In genomic region chr10:68104481-68104880, GRCm38 (mm10) we compare ENCODE assay signal across 8 mouse cellular contexts.
A peak's percentile ranks its signal among the peaks of the same experiment; 100 is the strongest.
DNase-seq lines count a peak whose midpoint lies in the region; ATAC-seq lines count a peak whose summit lies in the region.

No protein-coding gene starts in this region.

- no peak overlapping the region for H3K9ac ChIP-seq in forebrain, embryonic 11.5 days (ENCODE audit: low read length)
- H3K9ac ChIP-seq in forebrain, embryonic 12.5 days, result no peak overlapping the region
- no peak overlapping the region for H3K9ac ChIP-seq in heart, embryonic 13.5 days

- no peak overlapping the region for H3K4me2 ChIP-seq in forebrain, embryonic 11.5 days (ENCODE audit: low read depth, low read length, severe bottlenecking)
- H3K4me2 ChIP-seq in forebrain, embryonic 12.5 days, result no peak overlapping the region
- peak overlapping the region; percentile 18; the same call in 1 of the 2 replicates for H3K4me2 ChIP-seq in heart, embryonic 13.5 days

- no peaks in the 10 kb centered on the region for H3K27me3 ChIP-seq in forebrain, embryonic 11.5 days (ENCODE audit: control insufficient read depth, insufficient read depth, low read length)
- H3K27me3 ChIP-seq in forebrain, embryonic 12.5 days, result no peaks in the 10 kb centered on the region
- H3K27me3 ChIP-seq in heart, embryonic 13.5 days (replicated peaks), result no peaks in the 10 kb centered on the region

- peaks cover 8% of the 10 kb centered on the region; the same call in 1 of the 2 replicates for H3K4me1 ChIP-seq in forebrain, embryonic 11.5 days (replicated peaks; ENCODE audit: control insufficient read depth, insufficient read depth, low read length)
- H3K4me1 ChIP-seq in forebrain, embryonic 12.5 days, result peaks cover 28% of the 10 kb centered on the region
- H3K4me1 ChIP-seq in heart, embryonic 13.5 days, result peaks cover 59% of the 10 kb centered on the region

- 9% methylated on average over 2 of the region's 2 CpGs for WGBS in forebrain, embryonic 11.5 days
- 6% methylated on average over 2 of the region's 2 CpGs for WGBS in forebrain, embryonic 12.5 days
- 18% methylated on average over 2 of the region's 2 CpGs for WGBS in heart, embryonic 13.5 days

- 0 out of 2 replicates have a peak, but pooled peaks have one; percentile 53 for ATAC-seq in forebrain, embryonic 11.5 days (replicated peaks; ENCODE audit: low FRiP score)
- ATAC-seq in forebrain, embryonic 12.5 days (ENCODE audit: low FRiP score), result no peak
- ATAC-seq in heart, embryonic 13.5 days (ENCODE audit: extremely low read depth, insufficient number of reproducible peaks, low FRiP score, low TSS enrichment), result no peak

- DNase-seq in forebrain, embryonic 11.5 days (ENCODE audit: low spot score), result no peak
- peak; percentile 84 for DNase-seq in MN1 (ENCODE audit: low spot score)
- DNase-seq in lung, postnatal 25 days (ENCODE audit: low spot score), result peak; percentile 73
- no peak for DNase-seq in cerebellum, postnatal 36 days
- DNase-seq in yolk sac, embryonic 10.5 days (ENCODE audit: low spot score), result no peak
- DNase-seq in gastrocnemius, adult 8-10 months (ENCODE audit: low spot score in 2 of 2), result no peak

- no peak overlapping the region for H3K4me3 ChIP-seq in forebrain, embryonic 11.5 days (ENCODE audit: low read depth, low read length)
- H3K4me3 ChIP-seq in forebrain, embryonic 12.5 days (replicated peaks), result no peak overlapping the region
- no peak overlapping the region for H3K4me3 ChIP-seq in heart, embryonic 13.5 days

- no peak overlapping the region for H3K27ac ChIP-seq in forebrain, embryonic 11.5 days (ENCODE audit: low read depth, low read length)
- H3K27ac ChIP-seq in forebrain, embryonic 12.5 days, result no peak overlapping the region
- peak overlapping the region; percentile 85 for H3K27ac ChIP-seq in heart, embryonic 13.5 days (replicated peaks)

- no peaks in the 10 kb centered on the region for H3K9me3 ChIP-seq in forebrain, embryonic 11.5 days (ENCODE audit: control insufficient read depth, low read length)
- H3K9me3 ChIP-seq in forebrain, embryonic 12.5 days, result no peaks in the 10 kb centered on the region
- no peaks in the 10 kb centered on the region for H3K9me3 ChIP-seq in heart, embryonic 13.5 days

- no peaks in the 10 kb centered on the region for H3K36me3 ChIP-seq in forebrain, embryonic 11.5 days (ENCODE audit: control insufficient read depth, insufficient read depth, low read length)
- no peaks in the 10 kb centered on the region for H3K36me3 ChIP-seq in forebrain, embryonic 12.5 days (replicated peaks)
- H3K36me3 ChIP-seq in heart, embryonic 13.5 days, result peaks cover 49% of the 10 kb centered on the region

Comparison
In these comparisons a context has a peak if more than half of its experiments do, and no peak if none do; other contexts are left out.
1. DNase-seq: peak in MN1 (single experiment) and lung, postnatal 25 days (single experiment); none in forebrain, embryonic 11.5 days (single experiment), cerebellum, postnatal 36 days (0 of 2), yolk sac, embryonic 10.5 days (single experiment) and gastrocnemius, adult 8-10 months (0 of 2).